Mouse (Mus musculus): ENCODE data around the gene Ablim1.

- TF ChIP-seq TAL1 (IDR thresholded peaks at IDR 0.05; ENCODE audit: low read length) (no peak), GATA1 (IDR thresholded peaks at IDR 0.05; ENCODE audit: low read length) (no peak)
Measured at GRCm38 (mm10) chr19:57106513-57106912, 208.2 kb downstream of the Ablim1 start.
